Mouse (Mus musculus) layer of hippocampus, adult 11-12 months (tissue): ENCODE results near the gene Ccdc189.

Experiments
- DNase-seq: peaks from one replicate; pipeline ENCODE4 v3.0.0; 2022; ENCODE audit warnings: low spot score

The Ccdc189 gene

GRCm38 (mm10) chr7:127592575-127592974 lies 4.2 kb upstream of the Ccdc189 start:
- no peak for DNase-seq

GRCm38 (mm10) chr7:127591108-127591507 lies 2.7 kb upstream of the Ccdc189 start:
- DNase-seq: no peak

- DNase-seq: no peak
These were observed 1.2 kb upstream of the Ccdc189 start for GRCm38 (mm10) chr7:127589637-127590036.

GRCm38 (mm10) chr7:127588901-127589300 lies 506 bp upstream of the Ccdc189 start:
- no peak for DNase-seq

- DNase-seq: no peak
These were observed 1.2 kb downstream of the Ccdc189 start for GRCm38 (mm10) chr7:127587196-127587595.

GRCm38 (mm10) chr7:127586149-127586548 lies 2.2 kb downstream of the Ccdc189 start:
- DNase-seq: no peak

GRCm38 (mm10) chr7:127585031-127585430 lies 3.4 kb downstream of the Ccdc189 start:
- DNase-seq: no peak

- no peak for DNase-seq
These were observed 5.1 kb downstream of the Ccdc189 start for GRCm38 (mm10) chr7:127583260-127583659.

GRCm38 (mm10) chr7:127574115-127574514 lies 14.3 kb downstream of the Ccdc189 start:
- DNase-seq: no peak

GRCm38 (mm10) chr7:127573503-127574008 lies 14.8 kb downstream of the Ccdc189 start:
- DNase-seq: no peak

GRCm38 (mm10) chr7:127572895-127573471 lies 15.4 kb downstream of the Ccdc189 start, which contains the start of gene Phkg2:
Gene Phkg2, plus strand, starts transcription at chr7:127573340.
- DNase-seq: peak; percentile 95

- no peak for DNase-seq
These were observed 23.8 kb downstream of the Ccdc189 start for GRCm38 (mm10) chr7:127564381-127565150.

- DNase-seq: no peak
These were observed 27.0 kb downstream of the Ccdc189 start, which contains the start of gene Tmem265 for GRCm38 (mm10) chr7:127561340-127561858. Gene Tmem265, plus strand, starts transcription at chr7:127561390.

GRCm38 (mm10) chr7:127560580-127560979 lies 27.8 kb downstream of the Ccdc189 start:
- DNase-seq: no peak

- no peak for DNase-seq
These were observed 36.8 kb downstream of the Ccdc189 start for GRCm38 (mm10) chr7:127551558-127551957.

GRCm38 (mm10) chr7:127549116-127549835 lies 39.1 kb downstream of the Ccdc189 start:
- no peak for DNase-seq

- no peak for DNase-seq
These were observed 46.7 kb downstream of the Ccdc189 start for GRCm38 (mm10) chr7:127541671-127542070.
